Mouse (Mus musculus) 3134 (cell line): ENCODE results near the gene Gdf1.

ENCODE experiments used
- DNase-seq: peaks from one replicate; pipeline ENCODE4 v3.0.0-alpha.2; 2011; ENCODE audit warnings: low spot score; ENCODE audit not compliant: insufficient read length; ENCODE audit errors: extremely low read depth

The Gdf1 gene

GRCm38 (mm10) chr8:70359411-70359810 lies 29.8 kb downstream of the Gdf1 start:
- peak; percentile 61 for DNase-seq

DNA sequence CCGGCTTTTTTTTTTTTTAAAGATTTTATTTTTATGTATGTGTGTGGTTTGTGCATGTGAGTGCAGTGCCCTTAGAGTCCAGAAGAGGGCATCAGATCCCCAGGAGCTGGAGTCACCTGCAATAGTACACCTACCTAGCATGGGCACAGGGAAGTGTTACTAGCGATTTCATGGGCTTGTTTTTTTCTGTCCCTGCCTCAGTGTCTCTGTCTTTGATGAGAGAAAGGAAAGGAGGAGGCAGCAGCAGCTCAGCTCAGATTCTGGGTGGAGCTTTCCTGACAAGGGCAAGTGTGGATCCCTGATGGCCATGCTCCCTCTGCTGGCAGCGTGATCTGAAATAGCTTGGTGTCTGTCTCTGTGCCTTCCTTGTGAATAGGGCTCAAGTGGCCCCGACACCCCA lies 31.2 kb downstream of the Gdf1 start:
- DNase-seq = no peak

DNA sequence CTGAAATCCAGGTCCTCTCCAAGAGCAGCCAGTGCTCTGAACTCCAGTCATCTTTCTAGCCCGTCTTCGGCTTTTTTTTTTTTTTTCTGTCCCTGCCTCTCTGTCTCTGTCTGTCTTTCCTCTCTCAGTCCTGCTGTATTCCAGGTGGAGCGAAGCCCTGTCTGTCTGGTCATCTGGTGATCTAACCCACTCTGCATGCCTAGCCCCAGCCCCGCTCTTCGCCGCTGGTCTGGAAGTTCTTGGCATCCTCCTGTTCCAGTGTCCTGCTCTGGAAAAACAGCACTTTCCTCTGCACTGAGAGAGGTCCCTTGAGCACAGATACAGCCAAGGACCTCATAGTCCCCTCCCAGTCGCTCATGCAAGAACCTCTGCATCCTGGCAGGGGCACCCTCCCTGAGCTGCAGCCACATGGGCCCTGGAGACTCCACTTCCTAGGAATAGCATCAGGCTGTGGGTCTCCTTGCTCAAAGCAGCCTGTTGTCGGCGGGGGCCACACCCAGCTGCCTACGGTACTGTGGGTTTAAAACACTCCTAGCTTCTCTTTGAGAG lies 31.9 kb downstream of the Gdf1 start:
- DNase-seq = no peak

DNA sequence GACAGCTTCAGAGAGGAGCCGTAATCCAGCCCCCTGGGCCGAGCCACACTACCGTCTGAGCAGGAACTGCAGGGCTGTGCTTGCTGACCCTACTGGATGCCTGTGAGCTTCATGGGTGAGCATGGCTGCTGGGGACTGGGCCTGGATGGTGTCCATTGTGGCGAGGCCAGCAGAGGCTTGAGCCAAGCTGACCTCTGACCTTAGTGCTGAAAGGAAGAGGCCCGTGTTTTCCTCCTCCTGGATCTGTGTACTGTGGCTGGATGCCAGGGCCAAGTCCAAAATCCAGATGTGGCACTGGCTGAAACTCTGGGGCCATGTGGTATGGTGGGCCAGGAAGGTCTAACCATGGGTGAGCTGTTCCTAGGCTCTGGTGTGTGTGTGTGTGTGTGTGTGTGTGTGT lies 34.4 kb downstream of the Gdf1 start:
- DNase-seq = peak; percentile 66

DNA sequence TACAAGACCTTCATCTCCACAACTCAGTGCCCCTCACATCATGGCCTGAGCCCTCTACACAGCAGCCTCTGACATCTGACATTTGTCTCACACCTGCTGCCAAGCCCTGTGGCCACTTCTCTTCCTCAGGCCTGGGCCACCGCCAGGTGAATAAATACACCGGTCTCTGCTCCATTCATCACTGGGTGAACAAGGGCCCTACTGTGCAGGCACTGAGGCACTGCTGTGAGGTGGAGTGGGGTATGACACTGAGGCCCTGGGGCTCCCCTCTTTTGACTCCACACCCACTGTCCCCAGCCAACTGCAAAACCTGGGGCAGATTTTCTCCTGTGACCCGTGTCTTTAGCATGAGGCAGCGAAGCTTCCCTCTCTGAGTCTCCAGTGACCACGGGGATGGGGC lies 37.0 kb downstream of the Gdf1 start:
- no peak for DNase-seq

- no peak for DNase-seq
These were observed 40.9 kb downstream of the Gdf1 start for GRCm38 (mm10) chr8:70370476-70370875.

DNA sequence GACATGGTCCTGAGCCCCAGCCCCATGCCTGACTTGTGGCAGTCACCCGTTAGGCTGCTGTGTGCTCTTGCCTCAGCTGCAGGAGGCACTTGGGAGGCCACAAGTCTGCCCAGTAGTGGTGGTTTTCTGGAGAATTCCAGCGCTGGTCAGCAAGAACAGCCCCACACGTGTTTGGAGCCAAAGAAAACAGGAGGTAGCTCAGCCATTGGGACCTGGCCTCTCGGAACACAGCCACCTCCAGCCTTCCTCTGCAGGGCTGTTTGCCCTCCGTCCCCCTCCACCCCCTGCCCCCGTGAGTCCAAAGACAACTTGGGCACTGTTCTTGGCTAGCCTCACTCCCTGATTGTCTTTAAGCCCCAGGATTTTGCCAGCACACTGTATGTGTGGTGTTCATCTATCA lies 42.3 kb downstream of the Gdf1 start:
- DNase-seq = peak; percentile 79

DNA sequence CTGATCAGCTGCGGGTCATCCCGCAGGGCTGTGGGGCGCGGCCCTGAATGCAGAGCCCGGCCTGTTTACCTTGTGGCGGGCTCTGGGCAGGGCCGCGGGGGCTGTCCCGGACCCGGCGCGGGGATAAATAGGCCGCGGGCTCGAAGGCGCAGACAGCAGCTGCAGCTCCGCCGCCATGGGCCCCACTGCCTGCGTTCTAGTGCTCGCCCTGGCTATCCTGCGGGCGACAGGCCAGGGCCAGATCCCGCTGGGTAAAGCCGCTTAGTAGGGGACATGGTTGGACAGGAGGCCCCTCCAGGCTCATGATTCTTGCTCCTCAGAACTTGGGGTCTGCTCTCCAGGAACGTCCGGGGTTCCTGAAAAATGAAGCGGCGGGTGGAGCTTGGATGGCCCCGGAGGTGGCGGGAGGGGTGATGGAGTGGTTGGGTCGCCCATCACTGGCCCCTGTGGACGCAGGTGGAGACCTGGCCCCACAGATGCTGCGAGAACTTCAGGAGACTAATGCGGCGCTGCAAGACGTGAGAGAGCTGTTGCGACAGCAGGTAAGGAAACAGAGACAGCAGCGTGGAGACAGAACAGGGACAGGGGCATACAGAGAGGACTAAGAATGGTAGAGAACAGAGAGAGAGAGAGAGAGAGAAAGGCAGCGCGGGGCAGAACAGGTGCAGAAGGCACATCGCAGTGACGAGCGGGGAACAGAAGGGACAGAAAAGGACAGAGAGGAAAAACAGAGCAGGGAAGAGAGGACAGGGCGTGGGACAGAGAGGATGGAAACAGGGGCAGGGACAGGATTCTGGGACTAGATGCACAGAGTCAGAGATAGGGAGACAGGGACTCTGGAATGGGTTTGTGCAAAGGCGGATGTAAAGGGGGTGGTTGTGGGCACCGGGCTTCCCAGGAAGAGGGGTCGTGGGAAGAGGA lies 44.0 kb downstream of the Gdf1 start, which contains the start of gene Comp:
Gene Comp (plus strand): TSS at position 162 of the 921 bp plus-strand sequence.
- DNase-seq = no peak

- DNase-seq = no peak
These were observed 44.8 kb downstream of the Gdf1 start for GRCm38 (mm10) chr8:70374318-70374927.

GRCm38 (mm10) chr8:70375212-70375859 lies 45.7 kb downstream of the Gdf1 start:
- DNase-seq = no peak

- no peak for DNase-seq
These were observed 46.7 kb downstream of the Gdf1 start for GRCm38 (mm10) chr8:70376275-70376741.

- no peak for DNase-seq
These were observed 47.4 kb downstream of the Gdf1 start for GRCm38 (mm10) chr8:70377049-70377448.

DNA sequence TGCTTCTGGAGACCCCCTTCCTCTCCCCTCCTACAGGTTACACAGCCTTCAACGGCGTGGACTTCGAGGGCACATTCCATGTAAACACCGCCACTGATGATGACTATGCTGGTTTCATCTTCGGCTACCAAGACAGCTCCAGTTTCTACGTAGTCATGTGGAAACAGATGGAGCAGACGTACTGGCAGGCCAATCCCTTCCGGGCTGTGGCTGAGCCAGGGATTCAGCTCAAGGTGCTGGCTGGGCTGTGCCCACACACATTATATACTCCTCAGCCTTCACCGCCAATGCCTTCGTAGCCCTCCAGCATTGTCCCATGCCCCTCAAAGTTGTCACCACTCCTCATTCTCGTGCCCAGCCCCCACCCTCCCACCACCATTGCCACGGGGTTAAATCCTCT lies 50.5 kb downstream of the Gdf1 start:
- DNase-seq = no peak
